Mouse (Mus musculus) urinary bladder, postnatal 4 days (tissue): ENCODE measurements around the gene Bcam.
"Not testable (repeated sequence)": the region's sequence is repeated elsewhere in the genome, so short reads cannot be mapped to it uniquely, and the experiment has no call there.

Experiments
- DNase-seq, 2 experiments: peaks; one replicate each; pipeline ENCODE4 v3.0.0; 2021 to 2022; ENCODE audit warnings: low spot score in 2 of 2

Bcam gene

DNA sequence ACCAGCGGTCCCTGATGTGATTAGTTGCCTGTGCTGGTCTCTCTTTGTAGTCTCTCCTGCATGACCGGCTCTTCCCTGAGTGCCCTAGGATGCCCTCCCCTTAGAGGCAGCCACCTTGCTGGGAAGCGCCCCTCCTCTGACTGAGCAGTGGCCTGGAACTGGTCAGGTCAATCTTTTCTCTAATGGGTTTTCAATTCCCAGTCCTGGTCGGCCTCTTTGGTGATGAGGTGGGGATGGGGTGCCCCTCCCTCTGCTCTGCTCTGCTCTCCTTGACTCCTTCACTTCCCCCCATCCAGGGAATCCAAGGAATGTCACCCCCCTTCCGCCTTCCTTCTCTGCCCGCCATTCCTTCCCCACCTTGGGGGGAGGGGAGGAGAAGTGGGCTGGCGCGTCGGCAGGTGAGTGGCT is at the start of gene Bcam:
TSS of gene Bcam (minus strand) at position 33 of the 408 bp plus-strand sequence.
- no peak for DNase-seq

DNA sequence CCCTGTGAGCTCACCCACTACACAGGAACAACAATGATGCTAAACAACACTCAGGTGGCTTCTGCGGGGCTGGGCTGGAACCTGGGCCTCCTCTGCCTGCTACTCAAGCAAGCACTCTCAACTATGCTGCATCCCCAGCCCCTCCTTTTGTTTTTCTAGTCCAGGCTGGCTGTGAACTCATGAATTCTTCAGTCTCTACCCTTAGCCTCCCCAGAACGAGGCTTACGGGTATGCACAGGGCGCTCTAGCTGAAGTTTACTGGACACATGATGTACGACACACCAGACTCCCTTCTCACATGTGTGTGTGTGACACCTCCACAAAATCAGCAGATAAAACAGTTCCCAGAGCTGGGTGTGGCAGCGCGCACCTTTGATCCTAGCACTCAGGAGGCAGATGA is 48.1 kb upstream of the Bcam start:
- no peak for DNase-seq

DNA sequence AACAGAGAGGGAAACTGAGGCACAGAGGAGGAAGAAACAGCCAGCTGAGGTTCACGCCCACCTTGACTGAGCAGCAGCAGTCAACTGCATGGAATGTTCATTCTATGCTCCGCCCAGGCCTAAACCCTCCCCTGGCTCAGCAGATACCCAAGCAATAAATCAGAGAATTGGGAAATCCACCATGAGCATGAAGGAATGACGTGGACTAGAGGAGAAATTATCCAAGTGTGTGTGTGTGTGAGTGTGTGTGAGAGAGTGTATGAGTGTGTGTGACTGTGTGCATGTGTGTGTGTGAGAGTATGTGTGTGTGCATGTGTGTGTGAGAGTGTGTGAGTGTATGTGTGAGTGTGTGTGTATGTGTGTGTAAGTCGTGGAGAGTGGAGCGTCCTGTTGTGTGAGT is 47.6 kb upstream of the Bcam start:
- peak in 1 of 2 experiments; percentile 44 for DNase-seq

DNA sequence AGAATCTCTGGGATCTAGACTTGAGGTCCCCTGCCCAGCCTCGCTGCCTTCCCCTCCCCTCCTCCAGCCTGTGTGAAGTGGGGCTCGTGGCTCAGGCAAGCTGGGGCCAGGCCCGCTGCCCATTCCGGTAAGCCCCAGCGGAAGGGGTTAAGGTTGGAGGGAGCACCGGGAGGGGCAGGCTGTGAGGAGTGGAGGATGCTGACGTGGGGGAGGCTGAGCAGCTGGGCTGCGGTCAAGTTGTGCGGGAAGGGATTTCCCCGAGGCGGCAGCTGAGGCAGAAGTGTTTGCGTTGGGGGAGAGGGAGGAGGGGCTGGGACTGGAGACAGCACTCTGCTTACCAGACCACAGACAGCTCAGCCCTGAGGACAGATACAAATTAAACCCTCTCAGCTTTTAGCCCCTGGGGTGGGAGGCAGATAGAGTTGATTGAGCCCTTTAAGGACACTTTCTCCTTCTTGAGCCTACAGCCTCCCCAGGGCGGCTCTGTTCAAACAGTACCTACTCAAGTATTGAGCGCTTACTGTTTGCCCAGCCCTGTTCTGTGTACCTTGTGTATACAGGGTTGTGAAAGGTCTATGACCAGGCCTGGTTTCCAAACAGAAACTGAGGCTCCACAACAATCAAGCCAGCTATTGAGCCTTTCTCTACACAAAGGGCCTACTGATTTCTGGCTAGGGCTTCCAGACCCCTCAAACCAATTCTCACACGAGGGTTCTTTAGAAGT is 46.7 kb upstream of the Bcam start:
- DNase-seq: peak; percentile 68 to 72

DNA sequence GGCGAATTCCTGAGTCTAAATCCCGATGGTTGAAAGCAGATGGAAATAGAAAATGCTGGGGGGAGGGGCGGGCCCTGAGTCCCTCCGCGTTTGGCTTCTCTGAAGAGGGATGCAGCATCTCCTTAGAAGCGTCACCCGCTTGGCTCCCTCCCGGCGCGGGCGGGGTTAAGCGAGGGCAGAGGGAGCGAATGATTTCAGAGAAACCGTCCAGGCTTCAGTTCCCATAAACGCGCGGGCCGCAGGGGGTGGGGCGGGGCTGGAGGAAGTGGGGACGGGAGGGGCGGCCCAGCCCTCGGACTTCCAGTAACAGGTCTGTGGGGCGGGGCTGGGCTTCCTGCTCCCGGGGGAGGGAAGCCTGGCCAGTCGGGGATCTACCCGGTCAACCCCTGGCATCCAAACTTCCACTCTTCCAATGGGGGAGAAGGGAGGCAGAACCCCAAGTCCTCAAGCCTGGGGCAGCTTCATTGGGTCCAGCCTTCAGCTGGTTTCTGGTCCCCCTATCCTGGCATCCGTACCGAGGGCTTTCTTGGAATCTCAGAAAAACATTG is 45.5 kb upstream of the Bcam start:
- peak; percentile 78 to 89 for DNase-seq

DNA sequence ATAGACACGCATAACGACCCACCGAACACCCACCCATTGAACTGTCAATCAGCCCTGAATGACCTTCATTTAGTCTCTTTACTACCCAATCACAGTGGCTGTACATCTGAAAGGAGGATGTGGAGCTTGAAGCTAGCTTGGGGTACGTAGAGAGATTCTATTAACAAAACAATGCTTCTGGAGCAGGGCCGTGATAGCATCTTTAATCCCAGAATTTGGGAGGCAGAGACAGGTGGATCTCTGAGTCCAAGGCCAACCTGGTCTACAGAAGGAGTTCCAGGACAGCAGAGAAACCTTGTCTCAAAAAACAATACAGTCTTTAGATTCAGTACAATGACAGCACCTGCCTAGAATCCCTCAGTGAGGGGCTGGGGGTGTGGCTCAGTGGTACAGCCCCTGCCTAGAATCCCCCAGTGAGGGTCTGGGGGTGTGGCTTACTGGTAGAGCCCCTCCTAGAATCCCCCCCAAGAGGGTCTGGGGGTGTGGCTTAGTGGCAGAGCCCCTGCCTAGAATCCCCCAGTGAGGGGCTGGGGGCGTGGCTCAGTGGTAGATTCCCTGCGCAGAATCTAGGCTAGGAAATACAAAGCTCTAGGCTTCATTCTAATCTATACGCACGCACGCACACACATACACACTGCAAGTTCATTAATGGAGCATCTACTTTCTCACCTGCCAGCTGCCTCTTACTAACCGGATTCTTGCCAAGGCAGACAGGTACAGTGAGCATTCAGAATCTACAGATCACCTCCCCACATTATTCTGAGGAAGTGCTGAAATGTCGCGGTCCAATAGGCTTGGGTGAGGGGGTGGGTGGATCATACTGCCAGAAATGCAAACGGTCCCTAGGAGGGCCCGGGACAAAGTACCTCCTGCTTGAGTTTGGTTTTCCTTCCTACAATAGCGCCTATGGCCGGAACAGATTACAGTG is 44.7 kb upstream of the Bcam start:
- DNase-seq: no peak

DNA sequence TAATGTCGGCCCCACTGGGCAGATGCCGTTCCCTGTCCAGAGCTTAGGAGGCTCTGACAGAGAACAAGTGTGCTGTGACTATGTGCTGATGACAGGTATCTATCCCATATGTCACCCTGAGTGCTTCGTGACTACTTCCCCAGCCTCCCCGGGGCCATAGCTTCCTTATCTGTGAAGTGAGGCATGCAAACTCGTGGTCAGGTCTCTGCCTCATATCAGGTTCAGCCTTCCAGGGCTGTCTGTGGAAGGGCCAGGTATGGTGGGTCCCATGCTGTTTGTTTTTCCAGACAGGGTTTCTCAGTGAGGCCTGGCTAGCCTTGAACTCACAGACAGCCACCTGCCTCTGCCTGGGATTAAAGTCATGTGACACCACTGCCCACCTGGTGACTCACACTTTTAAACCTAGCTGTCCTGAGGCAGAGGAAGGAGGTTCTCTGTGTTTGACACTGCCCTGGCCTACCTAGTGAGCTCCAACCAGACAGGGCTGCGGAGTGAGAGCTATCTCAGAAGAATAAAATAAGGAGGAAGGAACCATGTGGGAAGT is 42.8 kb upstream of the Bcam start:
- no peak for DNase-seq

DNA sequence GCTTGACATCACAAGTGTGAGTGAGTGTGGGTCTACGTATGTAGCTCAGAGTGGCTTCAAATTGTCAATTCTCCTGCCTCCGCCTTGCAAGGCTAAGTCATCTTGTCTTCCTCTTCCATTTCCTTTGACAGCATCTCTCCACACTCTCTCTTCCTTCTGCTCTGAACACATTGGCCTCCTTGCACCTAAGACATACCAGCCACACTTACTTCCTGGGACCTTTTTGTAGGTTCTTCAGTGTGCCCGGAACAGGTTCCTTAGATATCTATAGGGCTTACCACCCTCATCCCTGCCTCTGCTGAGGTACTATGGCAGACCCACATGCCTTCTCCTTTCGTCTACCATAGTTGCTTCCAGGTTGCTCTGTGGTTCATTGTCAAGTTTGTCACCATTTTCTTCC is 42.3 kb upstream of the Bcam start:
- DNase-seq: no peak

DNA sequence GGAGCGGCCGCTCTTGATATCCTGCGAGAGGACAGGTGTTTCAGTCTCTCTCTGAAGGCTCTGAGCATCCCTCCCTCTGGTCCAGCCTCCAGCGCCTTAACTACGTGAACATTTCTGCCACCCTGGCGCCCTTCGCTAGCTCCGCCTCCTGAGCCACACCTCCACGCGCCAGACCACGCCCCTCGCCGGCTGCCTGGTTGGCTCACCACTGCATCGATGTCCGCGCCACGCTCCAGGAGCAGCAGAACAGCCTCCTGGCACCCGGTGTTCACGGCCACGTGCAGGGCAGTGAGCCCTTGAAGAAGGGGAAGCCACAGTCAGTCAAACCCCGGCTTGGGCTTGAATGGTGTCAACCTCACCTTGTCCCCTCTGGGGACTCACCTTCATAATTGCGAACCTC is 40.3 kb upstream of the Bcam start:
- peak in 1 of 2 experiments; percentile 35 for DNase-seq

DNA sequence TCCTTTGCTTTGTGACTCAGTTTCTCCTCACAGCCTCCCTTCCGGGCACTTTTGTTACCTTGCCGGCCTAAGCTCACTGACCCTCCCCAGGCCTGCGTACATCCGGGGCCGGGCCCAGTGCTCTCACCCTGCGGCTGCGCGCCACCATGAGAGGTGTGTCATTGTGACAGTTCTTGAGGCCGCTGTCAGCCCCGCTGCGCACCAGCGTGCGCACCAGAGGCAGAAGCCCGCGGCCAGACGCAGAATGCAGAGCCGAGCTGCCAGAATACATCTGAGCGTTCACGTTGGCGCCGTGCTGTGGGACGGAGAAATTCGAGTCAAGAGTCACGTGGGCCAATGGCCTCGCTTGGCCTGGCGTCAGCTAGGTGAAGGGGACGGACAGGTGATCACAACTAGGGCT is 38.6 kb upstream of the Bcam start:
- no peak for DNase-seq

DNA sequence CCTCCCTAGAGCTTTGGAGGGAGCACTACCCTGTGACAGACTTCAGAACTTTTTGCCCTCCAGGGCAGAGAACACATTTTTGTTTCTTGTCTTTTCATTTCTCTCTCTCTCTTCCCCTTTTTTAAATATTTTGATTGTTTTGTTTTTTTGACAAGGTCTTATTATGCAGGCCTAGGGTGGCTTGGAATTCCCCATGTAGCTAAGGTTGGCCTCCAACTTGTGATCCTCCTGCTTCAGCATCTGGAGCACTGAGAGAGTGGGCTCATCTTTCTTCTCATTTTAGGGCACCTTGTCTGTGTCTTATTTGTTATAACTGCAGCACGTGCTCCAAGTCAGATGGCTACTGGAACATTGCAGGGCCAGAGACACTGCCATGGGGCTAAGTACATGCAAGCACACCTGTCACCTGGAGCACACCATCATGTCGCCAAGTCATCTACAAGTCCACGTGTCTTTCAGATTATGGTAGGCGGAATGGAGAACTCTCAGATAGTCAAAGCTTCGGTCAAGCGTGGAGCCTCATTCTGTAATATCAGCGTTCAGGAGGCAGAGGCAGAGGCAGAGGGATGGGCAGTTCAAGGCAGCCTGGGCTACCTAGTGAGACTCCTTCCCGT is 35.6 kb upstream of the Bcam start:
- DNase-seq: no peak

DNA sequence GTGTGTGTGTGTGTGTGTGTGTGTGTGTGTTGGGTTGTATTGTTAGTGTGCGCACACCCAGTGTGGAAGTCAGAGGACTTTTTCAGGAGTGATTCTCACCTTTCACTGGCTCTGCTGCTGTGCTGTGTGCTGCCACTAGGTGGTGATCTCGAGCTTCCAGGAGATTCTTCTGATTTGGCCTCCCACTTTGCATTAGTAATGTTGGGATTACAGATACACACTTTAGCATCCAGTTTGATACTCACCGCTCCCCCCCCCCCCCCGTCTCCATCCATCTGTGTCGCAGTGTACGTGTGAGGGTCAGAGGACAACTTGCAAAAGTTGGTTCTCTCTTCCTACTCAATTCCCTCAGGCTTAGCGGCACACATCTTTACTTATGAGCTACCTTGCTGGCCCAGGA is 32.2 kb upstream of the Bcam start:
- peak; percentile 56 to 78 for DNase-seq

DNA sequence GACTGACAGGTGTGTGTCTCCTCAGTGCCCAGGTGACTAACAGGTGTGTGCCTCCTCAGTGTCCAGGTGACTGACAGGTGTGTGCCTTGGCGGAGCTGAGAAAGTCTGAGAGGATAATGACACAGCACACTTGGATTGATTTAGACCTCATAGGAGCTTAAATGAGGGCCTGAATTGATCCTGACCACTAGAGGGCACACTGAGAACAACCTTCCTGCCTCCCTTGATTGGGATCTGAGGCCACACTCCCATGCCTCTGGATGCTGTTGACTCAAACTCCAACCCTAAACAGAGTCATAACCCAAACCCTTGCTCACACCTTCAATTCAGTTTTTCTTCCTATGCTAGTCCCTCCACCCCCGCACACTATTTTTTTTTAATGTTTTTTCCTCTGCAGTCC is 29.9 kb upstream of the Bcam start:
- DNase-seq: no peak

DNA sequence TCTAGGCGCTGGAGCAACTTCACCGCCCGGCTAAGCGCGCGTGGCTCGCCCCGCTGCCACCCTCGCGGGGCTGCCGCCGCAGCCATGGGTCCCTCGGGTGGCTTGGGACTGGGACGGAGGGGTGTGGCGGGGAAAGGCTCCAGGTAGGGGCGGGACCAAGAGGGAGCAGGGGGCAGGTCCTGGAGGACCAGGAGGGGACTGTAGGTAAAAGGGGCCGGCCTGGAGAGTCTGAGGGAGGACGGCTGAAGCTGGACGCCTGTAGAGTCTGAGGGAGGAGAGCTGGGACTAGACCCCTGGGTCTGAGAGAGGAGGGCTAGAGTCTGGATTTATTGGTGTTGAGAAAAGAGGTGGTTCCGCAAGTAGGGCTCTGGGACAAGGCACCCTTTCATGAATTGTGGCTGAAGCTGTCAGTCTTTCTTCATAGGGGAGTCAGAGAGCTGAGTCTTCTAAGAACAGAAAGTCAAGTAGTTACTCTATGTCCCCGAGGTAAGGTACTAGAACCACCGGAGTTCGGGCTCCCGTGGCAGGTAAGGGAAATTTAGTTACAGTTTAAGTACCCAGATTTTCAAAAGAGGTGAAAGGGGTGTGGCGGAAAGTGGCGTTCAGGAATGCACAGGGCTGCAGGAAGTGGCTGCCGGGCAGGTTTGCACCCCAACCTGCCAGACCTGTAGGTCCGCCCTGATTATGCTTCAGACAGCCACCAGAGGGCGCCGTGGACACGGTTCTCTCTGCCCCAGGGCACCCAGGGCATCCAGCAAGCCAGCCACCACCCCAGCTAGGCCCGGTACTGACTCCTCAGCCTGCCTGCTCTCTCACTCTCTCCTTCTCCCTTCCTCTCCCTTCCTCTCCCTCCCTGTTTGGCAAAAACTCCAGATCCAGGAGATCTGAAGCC is 26.1 kb upstream of the Bcam start, which contains the start of gene Cblc:
TSS of gene Cblc (minus strand) at position 113 of the 892 bp plus-strand sequence.
- peak; percentile 82 to 85 for DNase-seq

DNA sequence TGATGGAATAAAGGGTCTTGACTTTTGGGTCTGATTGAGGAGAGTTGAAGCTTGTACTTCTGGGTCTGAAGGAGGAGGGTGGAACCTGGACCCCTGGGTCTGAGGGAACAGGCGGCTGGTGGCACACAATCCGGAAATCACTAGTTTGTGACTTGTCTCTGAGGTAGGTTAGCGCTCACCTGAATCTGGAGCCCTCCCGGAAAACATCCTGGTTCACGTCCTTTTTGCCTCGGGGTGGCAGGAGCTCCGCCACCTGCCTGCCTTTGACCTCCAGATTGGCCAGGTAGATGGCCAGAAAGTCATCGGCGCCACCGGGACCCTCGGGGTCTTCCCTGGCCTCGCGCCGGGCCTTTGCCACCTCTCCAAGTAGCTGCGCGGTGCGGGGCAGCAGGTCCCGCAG is 25.4 kb upstream of the Bcam start:
- no peak for DNase-seq

DNA sequence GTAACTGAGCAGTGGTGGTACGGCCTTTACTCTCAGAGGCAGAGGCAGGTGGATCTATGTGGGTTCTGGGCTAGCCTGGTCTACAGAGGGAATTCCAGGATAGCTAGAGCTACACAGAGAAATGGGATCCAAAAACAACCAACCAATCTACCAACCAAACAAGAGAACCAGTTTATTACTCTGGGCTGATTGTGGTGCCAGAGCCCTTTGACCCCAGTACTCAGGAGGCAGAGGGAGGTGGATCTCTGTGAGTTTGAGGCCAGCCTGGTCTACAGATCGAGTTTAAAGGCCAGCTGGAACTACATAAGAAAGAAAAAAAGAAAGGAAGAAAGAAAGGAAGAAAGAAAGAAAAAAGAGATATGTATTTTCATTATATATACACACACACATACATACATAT is 24.4 kb upstream of the Bcam start:
- no peak for DNase-seq

DNA sequence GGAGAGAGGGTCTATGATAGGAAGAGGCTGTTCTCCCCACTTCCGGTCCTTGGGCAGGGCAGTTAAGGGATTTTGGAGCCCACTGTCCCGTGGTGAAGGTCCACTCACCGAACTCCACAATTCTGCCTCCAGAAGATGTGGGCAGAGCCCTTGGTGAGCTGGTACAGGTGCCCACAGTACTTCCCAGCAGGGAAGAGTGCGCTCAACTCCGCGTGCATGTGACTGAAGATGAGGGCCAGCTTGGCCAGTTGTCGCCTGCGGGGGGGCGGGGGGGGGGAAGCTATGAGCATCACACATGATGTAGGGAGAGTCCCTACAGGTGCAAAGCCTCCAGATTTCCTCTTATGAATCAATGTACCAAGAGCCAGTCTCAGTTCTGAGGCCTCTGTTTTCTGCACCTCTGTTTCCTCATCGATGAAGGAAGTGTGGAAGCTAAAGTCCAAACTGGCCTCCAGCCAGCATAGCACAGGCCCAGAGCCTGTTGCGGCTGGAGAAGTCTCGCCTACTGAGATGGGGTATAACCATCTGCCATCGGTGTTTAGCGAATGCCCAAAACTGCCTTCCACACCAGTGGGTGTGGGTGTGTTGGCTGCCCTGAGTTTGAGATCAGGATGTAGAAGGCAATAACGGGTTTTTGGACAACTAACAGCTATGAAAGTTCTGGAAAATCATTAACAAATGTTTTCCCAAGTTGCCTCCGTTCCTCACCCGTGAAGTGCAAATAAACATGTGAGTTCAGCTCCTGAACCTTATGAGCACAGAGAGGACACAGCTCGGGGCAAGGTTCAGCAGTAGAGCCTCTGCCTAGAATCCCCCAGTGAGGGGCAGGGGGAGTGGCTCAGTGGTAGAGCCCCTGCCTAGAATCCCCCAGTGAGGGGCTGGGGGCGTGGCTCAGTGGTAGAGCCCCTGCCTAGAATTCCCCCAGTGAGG is 22.1 kb upstream of the Bcam start:
- no peak for DNase-seq

DNA sequence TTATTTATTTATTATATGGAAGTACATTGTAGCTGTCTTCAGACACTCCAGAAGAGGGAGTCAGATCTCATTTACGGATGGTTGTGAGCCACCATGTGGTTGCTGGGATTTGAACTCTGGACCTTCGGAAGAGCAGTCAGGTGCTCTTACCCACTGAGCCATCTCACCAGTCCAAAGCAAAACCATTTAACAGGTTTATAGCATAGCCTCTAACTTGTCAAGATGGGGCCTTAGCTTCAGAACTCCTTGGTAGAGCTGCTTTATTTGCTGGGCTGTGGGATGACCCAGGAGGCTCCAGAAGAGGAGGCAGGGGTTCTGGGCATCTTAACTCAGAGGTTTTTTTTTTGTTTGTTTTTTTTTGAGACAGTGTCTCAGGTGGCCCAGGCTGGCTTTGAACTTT is 20.7 kb upstream of the Bcam start:
- not testable (repeated sequence) for DNase-seq

DNA sequence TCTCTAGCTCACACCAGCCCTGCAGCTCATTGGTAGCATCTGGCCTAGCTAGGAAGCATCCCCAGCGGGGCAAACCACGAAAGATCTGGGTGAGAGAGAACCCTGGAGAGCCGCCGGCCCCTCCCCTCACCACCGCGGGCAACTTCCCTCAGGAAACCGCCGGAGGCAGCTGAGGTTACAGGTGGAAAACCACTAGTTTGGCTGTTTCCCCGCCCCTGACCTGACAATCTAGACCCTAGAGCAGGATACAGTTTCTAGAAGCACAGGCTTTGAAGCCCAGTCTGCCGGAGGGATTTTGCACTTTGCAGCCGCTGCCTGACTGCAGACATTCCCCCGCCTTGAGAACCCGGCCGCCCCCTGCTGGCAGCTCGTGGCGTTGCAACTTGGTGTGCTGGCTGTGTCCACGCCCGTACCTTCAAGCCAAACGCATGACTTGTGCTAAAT is 19.1 kb upstream of the Bcam start:
- peak; percentile 81 to 95 for DNase-seq
